Mouse (Mus musculus): ENCODE results near the gene Fbxl22.

GRCm38 (mm10) chr9:66503879-66504411 is 10.4 kb downstream of the Fbxl22 start:
- TF ChIP-seq POLR2A (IDR thresholded peaks at IDR 0.05; ENCODE audit: low read depth, low read length) (no peak), CTCF (IDR thresholded peaks at IDR 0.05; ENCODE audit: extremely low read depth, insufficient read length, insufficient replicate concordance, low read depth, low read length) (no peak)
